ENCODE assay signal across 8 mouse cellular contexts in the genomic region with DNA sequence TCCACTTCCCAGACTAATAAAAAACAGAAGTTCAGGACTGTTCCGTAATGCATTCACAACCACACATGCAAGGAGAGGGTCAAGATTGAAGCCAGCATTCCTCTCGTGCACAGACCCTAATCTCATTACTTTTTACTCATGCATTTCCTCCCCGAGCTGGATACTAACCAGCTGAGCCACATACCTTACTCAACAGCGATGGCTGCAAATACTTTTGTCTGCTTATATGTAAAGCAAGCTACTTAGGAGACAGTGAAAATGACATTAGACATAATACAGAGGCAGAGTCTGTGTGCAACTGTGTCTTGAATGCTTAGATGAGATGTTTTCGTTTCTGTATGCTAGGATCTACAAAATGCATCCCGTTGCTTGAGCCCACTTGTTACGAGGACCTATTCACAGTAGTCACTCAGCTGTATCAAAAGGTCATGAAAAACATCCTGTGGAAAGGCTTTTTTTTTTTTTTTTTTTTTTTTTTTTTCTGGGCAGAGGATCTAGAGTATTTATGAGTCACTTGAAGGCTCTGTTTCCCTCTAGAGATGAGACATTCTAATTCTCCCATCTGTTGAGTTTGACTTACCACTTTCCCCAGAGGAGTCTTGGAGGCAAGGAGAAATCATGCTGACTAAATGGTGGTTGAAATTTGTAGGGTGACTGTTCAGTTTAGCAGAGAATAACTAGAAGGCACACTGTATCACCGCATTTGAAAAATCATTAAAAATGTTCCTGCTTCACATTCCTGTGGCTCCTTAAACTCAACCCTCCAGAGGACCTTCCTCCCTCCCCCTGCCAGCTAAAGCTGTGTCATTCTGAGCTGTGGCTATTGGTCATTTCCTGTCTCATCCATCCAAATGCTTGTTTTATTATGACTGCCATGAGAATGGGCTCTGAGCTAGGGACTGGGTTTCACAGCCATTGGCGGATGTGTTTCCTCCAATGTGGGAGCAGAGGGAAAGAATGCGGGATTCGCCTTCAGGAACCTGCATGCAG.
DNase-seq lines count a peak whose midpoint lies in the region; ATAC-seq and TF ChIP-seq lines count a peak whose summit lies in the region.

No protein-coding gene starts in this region.

- H3K4me3 ChIP-seq in CH12.LX (replicated peaks in 1 of 3; ENCODE audit: low read depth in 2 of 3, low read length in 2 of 3, poor library complexity in 1 of 3) = no peak overlapping the region
- no peak overlapping the region for H3K4me3 ChIP-seq in kidney, embryonic 14.5 days (ENCODE audit: low read length)

- peak overlapping the region; percentile 47 for H3K27ac ChIP-seq in CH12.LX (ENCODE audit: insufficient read depth, low read depth)
- H3K27ac ChIP-seq in kidney, embryonic 14.5 days (ENCODE audit: low read depth, low read length) = no peak overlapping the region; the same call in 1 of the 2 replicates

- no peak for TF ChIP-seq RAD21 in CH12.LX (IDR thresholded peaks at IDR 0.05; ENCODE audit: low read depth, low read length)

- H3K27me3 ChIP-seq in CH12.LX (replicated peaks) = no peaks in the 10 kb centered on the region
- H3K27me3 ChIP-seq in kidney, embryonic 14.5 days (ENCODE audit: control insufficient read depth, insufficient read depth, low read length) = no peaks in the 10 kb centered on the region

- no peak for TF ChIP-seq POLR2A in CH12.LX (IDR thresholded peaks at IDR 0.05; ENCODE audit: low read depth, low read length)

- 35% methylated on average over 11 of the region's 11 CpGs for WGBS in kidney, embryonic 14.5 days

- H3K4me1 ChIP-seq in CH12.LX (ENCODE audit: control insufficient read depth in 1 of 2, insufficient read depth in 2 of 2) = peaks cover 43 to 82% of the 10 kb centered on the region in 2 experiments
- H3K4me1 ChIP-seq in kidney, embryonic 14.5 days (ENCODE audit: control insufficient read depth, insufficient read depth, low read length) = no peaks in the 10 kb centered on the region; the same call in 1 of the 2 replicates

- peaks cover 2% of the 10 kb centered on the region for H3K9me3 ChIP-seq in CH12.LX (replicated peaks; ENCODE audit: low read length)
- no peaks in the 10 kb centered on the region for H3K9me3 ChIP-seq in kidney, embryonic 14.5 days (ENCODE audit: control insufficient read depth, low read length)

- TF ChIP-seq EP300 in CH12.LX (IDR thresholded peaks at IDR 0.05; ENCODE audit: low read length) = peak; percentile 80; the same call in 1 of the 2 replicates

- dilution Hi-C loops in CH12.LX (cut with MboI; ENCODE audit: extremely low pct_ligation_motif_present, extremely low pct_unique_long_range_greater_than_20kb, low sequenced_read_pairs) = no loop called here

- H3K4me2 ChIP-seq in CH12.LX (ENCODE audit: insufficient read depth, low read depth, poor library complexity, severe bottlenecking) = peak overlapping the region; percentile 51; the same call in 1 of the 2 replicates
- H3K4me2 ChIP-seq in kidney, embryonic 14.5 days (replicated peaks; ENCODE audit: low read depth, low read length) = no peak overlapping the region

- DNase-seq in adrenal gland, adult 2 months = peak; percentile 50
- DNase-seq in adrenal gland, adult 18-20 months (ENCODE audit: low spot score in 2 of 2) = no peak
- peak; percentile 80 for DNase-seq in CH12.LX (ENCODE audit: extremely low read depth)
- peak; percentile 11 to 21 for DNase-seq in gastrocnemius, adult 8-10 months (ENCODE audit: low spot score in 2 of 2)
- DNase-seq in thymus, postnatal 14 days = no peak
- no peak for DNase-seq in testis, postnatal 10 days (ENCODE audit: low spot score)
- no peak for DNase-seq in cerebellum, postnatal 14 days

- H3K9ac ChIP-seq in CH12.LX (ENCODE audit: insufficient read depth, low read depth) = no peak overlapping the region
- no peak overlapping the region for H3K9ac ChIP-seq in kidney, embryonic 14.5 days (ENCODE audit: low read depth, low read length)

- in situ Hi-C loops in CH12.LX (cut with MboI; ENCODE audit: low pct_ligation_motif_present, low pct_unique_long_range_greater_than_20kb, low sequenced_read_pairs) = no loop called here

- H3K36me3 ChIP-seq in CH12.LX (replicated peaks in 1 of 2; ENCODE audit: control insufficient read depth in 1 of 2, insufficient read depth in 1 of 2, low read length in 1 of 2) = no peaks in the 10 kb centered on the region
- H3K36me3 ChIP-seq in kidney, embryonic 14.5 days (ENCODE audit: control insufficient read depth, insufficient read depth, low read length) = no peaks in the 10 kb centered on the region

- ATAC-seq in kidney, embryonic 14.5 days (ENCODE audit: low FRiP score, low TSS enrichment) = peak; percentile 77; the same call in 1 of the 2 replicates

- H3K79me2 ChIP-seq in CH12.LX (replicated peaks; ENCODE audit: control insufficient read depth, extremely low read depth, insufficient read depth, poor library complexity, severe bottlenecking) = no peaks in the 10 kb centered on the region

- no peak for TF ChIP-seq CTCF in CH12.LX (conservative IDR thresholded peaks at IDR 0.05 in 1 of 2, IDR thresholded peaks at IDR 0.05 in 1 of 2; ENCODE audit: low read depth in 2 of 2, low read length in 2 of 2)

TF ChIP-seq in CH12.LX, 34 proteins besides CTCF, POLR2A, EP300 and RAD21:
- TF ChIP-seq IRF4 (IDR thresholded peaks at IDR 0.05; ENCODE audit: low read depth, low read length) = peak; percentile 69
- no peak for TF ChIP-seq ZKSCAN1 (IDR thresholded peaks at IDR 0.05; ENCODE audit: borderline replicate concordance, low read depth, low read length)
- no peak for TF ChIP-seq ELF1 (IDR thresholded peaks at IDR 0.05; ENCODE audit: low read depth, low read length)
- TF ChIP-seq MYC (IDR thresholded peaks at IDR 0.05; ENCODE audit: low read depth, low read length) = 0 out of 2 replicates have a peak, but pooled peaks have one; percentile 26
- no peak for TF ChIP-seq MAX (IDR thresholded peaks at IDR 0.05; ENCODE audit: low read length)
- no peak for TF ChIP-seq TBP (conservative IDR thresholded peaks at IDR 0.05; ENCODE audit: low read depth, low read length)
- TF ChIP-seq UBTF (IDR thresholded peaks at IDR 0.05; ENCODE audit: low read depth, low read length) = no peak
- 0 out of 2 replicates have a peak, but pooled peaks have one; percentile 20 for TF ChIP-seq MAFK (IDR thresholded peaks at IDR 0.05; ENCODE audit: insufficient replicate concordance, low read length)
- TF ChIP-seq ZNF384 (IDR thresholded peaks at IDR 0.05; ENCODE audit: low read depth, low read length) = peak; percentile 99
- no peak for TF ChIP-seq ZC3H11A (IDR thresholded peaks at IDR 0.05; ENCODE audit: low read depth, low read length)
- TF ChIP-seq KAT2A (IDR thresholded peaks at IDR 0.05; ENCODE audit: insufficient replicate concordance, low read length) = no peak
- peak; percentile 66 for TF ChIP-seq JUN (IDR thresholded peaks at IDR 0.05; ENCODE audit: insufficient read depth, low read depth, low read length)
- TF ChIP-seq CHD1 (IDR thresholded peaks at IDR 0.05; ENCODE audit: low read depth, low read length) = no peak
- no peak for TF ChIP-seq HCFC1 (IDR thresholded peaks at IDR 0.05; ENCODE audit: low read depth, low read length)
- TF ChIP-seq BHLHE40 (IDR thresholded peaks at IDR 0.05; ENCODE audit: low read depth, low read length) = peak; percentile 58; the same call in 1 of the 2 replicates
- no peak for TF ChIP-seq E2F4 (IDR thresholded peaks at IDR 0.05; ENCODE audit: insufficient replicate concordance, low read depth, low read length)
- TF ChIP-seq JUND (conservative IDR thresholded peaks at IDR 0.05; ENCODE audit: low read depth, low read length) = peak; percentile 76
- TF ChIP-seq USF2 (conservative IDR thresholded peaks at IDR 0.05; ENCODE audit: low read depth, low read length) = no peak
- peak; percentile 1; the same call in 1 of the 2 replicates for TF ChIP-seq SMC3 (IDR thresholded peaks at IDR 0.05; ENCODE audit: low read depth, low read length)
- TF ChIP-seq NRF1 (IDR thresholded peaks at IDR 0.05; ENCODE audit: low read depth, low read length) = no peak
- TF ChIP-seq MAZ (IDR thresholded peaks at IDR 0.05; ENCODE audit: low read depth, low read length) = no peak
- TF ChIP-seq ETS1 (conservative IDR thresholded peaks at IDR 0.05; ENCODE audit: low read depth, low read length) = peak; percentile 66; the same call in 1 of the 2 replicates
- TF ChIP-seq USF1 (IDR thresholded peaks at IDR 0.05; ENCODE audit: low read depth, low read length) = no peak
- TF ChIP-seq ZMIZ1 (IDR thresholded peaks at IDR 0.05; ENCODE audit: low read depth, low read length) = no peak
- TF ChIP-seq MXI1 (IDR thresholded peaks at IDR 0.05; ENCODE audit: low read depth, low read length) = no peak
- TF ChIP-seq PAX5 (IDR thresholded peaks at IDR 0.05; ENCODE audit: low read length) = no peak
- TF ChIP-seq NELFE (IDR thresholded peaks at IDR 0.05; ENCODE audit: low read depth, low read length) = no peak
- TF ChIP-seq POLR2AphosphoS2 (IDR thresholded peaks at IDR 0.05; ENCODE audit: low read depth, low read length) = no peak
- TF ChIP-seq GABPA (IDR thresholded peaks at IDR 0.05; ENCODE audit: insufficient replicate concordance, low read depth, low read length) = no peak
- no peak; the same call in none of the 2 replicates for TF ChIP-seq CHD2 (IDR thresholded peaks at IDR 0.05; ENCODE audit: low read length)
- TF ChIP-seq SIN3A (IDR thresholded peaks at IDR 0.05; ENCODE audit: low read length) = peak; percentile 43; the same call in 1 of the 2 replicates
- TF ChIP-seq RCOR1 (conservative IDR thresholded peaks at IDR 0.05; ENCODE audit: low read depth, low read length) = no peak; the same call in none of the 2 replicates
- TF ChIP-seq TCF12 (IDR thresholded peaks at IDR 0.05; ENCODE audit: low read depth, low read length) = peak; percentile 50
- TF ChIP-seq MEF2A (IDR thresholded peaks at IDR 0.05; ENCODE audit: borderline replicate concordance, low read depth, low read length) = 0 out of 2 replicates have a peak, but pooled peaks have one; percentile 21
TF ChIP-seq in CH12.LX: peak in this region for 12.

Comparison
In these comparisons a context has a peak if more than half of its experiments do, and no peak if none do; other contexts are left out.
1. DNase-seq: peak in adrenal gland, adult 2 months (single experiment), CH12.LX (single experiment) and gastrocnemius, adult 8-10 months (2 of 2); none in adrenal gland, adult 18-20 months (0 of 2), thymus, postnatal 14 days (single experiment), testis, postnatal 10 days (single experiment) and cerebellum, postnatal 14 days (0 of 2).